Mouse (Mus musculus): ENCODE measurements around the gene Slc7a11. TPM values are rescaled to one million over a fixed set of nuclear protein-coding genes. Genes with fewer than 3 reads are reported as not detected.

The Slc7a11 gene
- polyA plus RNA-seq, 1 experiment from 2014 or later, result 2.5 TPM

GRCm38 (mm10) chr3:50041141-50041540 lies 402.3 kb downstream of the Slc7a11 start:
- Histone ChIP-seq H3K27ac (replicated peaks; ENCODE audit: low read depth, low read length) (no peak overlapping the region; the same call in 1 of the 2 replicates), H3K9me3 (ENCODE audit: control insufficient read depth, low read length) (no peaks in the 10 kb centered on the region), H3K27me3 (replicated peaks; ENCODE audit: control insufficient read depth, insufficient read depth, low read length) (no peaks in the 10 kb centered on the region), H3K4me1 (ENCODE audit: control insufficient read depth, insufficient read depth, low read length) (no peaks in the 10 kb centered on the region), H3K4me3 (ENCODE audit: low read depth, low read length) (no peak overlapping the region), H3K9ac (ENCODE audit: low read depth, low read length) (no peak overlapping the region), H3K36me3 (ENCODE audit: control insufficient read depth, insufficient read depth, low read length) (no peaks in the 10 kb centered on the region), H3K4me2 (ENCODE audit: low read depth, low read length) (no peak overlapping the region)
- 48% methylated on average over 2 of the region's 2 CpGs for WGBS
- DNase-seq (ENCODE audit: low spot score), result peak; percentile 77
- ATAC-seq (ENCODE audit: low read depth), result no peak

- Histone ChIP-seq H3K9me3 (ENCODE audit: control insufficient read depth, low read length) (no peaks in the 10 kb centered on the region), H3K4me3 (ENCODE audit: low read depth, low read length) (no peak overlapping the region), H3K27me3 (replicated peaks; ENCODE audit: control insufficient read depth, insufficient read depth, low read length) (no peaks in the 10 kb centered on the region), H3K4me1 (ENCODE audit: control insufficient read depth, insufficient read depth, low read length) (0 out of 2 replicates have a peak, but pooled peaks cover 3% of the 10 kb centered on the region), H3K27ac (replicated peaks; ENCODE audit: low read depth, low read length) (no peak overlapping the region), H3K36me3 (ENCODE audit: control insufficient read depth, insufficient read depth, low read length) (no peaks in the 10 kb centered on the region), H3K4me2 (ENCODE audit: low read depth, low read length) (no peak overlapping the region), H3K9ac (ENCODE audit: low read depth, low read length) (no peak overlapping the region)
- WGBS, result 68% methylated on average over 9 of the region's 9 CpGs
- ATAC-seq (ENCODE audit: low read depth) (no peak), DNase-seq (ENCODE audit: low spot score) (no peak)
Measured at GRCm38 (mm10) chr3:50035875-50036528, 407.4 kb downstream of the Slc7a11 start.

GRCm38 (mm10) chr3:50033325-50033724 lies 410.1 kb downstream of the Slc7a11 start:
- Histone ChIP-seq H3K4me3 (ENCODE audit: low read depth, low read length) (no peak overlapping the region), H3K9ac (ENCODE audit: low read depth, low read length) (no peak overlapping the region), H3K27ac (replicated peaks; ENCODE audit: low read depth, low read length) (no peak overlapping the region), H3K4me1 (ENCODE audit: control insufficient read depth, insufficient read depth, low read length) (0 out of 2 replicates have a peak, but pooled peaks cover 3% of the 10 kb centered on the region), H3K27me3 (replicated peaks; ENCODE audit: control insufficient read depth, insufficient read depth, low read length) (no peaks in the 10 kb centered on the region), H3K36me3 (ENCODE audit: control insufficient read depth, insufficient read depth, low read length) (no peaks in the 10 kb centered on the region), H3K9me3 (ENCODE audit: control insufficient read depth, low read length) (no peaks in the 10 kb centered on the region), H3K4me2 (ENCODE audit: low read depth, low read length) (no peak overlapping the region)
- WGBS, result 59% methylated on average over 3 of the region's 3 CpGs
- DNase-seq (ENCODE audit: low spot score) (peak; percentile 74), ATAC-seq (ENCODE audit: low read depth) (no peak)

- H3K4me3 ChIP-seq (ENCODE audit: low read depth, low read length), result no peak overlapping the region
- no peak overlapping the region for H3K27ac ChIP-seq (replicated peaks; ENCODE audit: low read depth, low read length)
- no peaks in the 10 kb centered on the region for H3K4me1 ChIP-seq (ENCODE audit: control insufficient read depth, insufficient read depth, low read length)
- no peaks in the 10 kb centered on the region for H3K9me3 ChIP-seq (ENCODE audit: control insufficient read depth, low read length)
- no peaks in the 10 kb centered on the region for H3K27me3 ChIP-seq (replicated peaks; ENCODE audit: control insufficient read depth, insufficient read depth, low read length)
- H3K4me2 ChIP-seq (ENCODE audit: low read depth, low read length), result no peak overlapping the region
- 50% methylated on average over 5 of the region's 5 CpGs for WGBS
- ATAC-seq (ENCODE audit: low read depth) (no peak), DNase-seq (ENCODE audit: low spot score) (no peak)
- H3K36me3 ChIP-seq (ENCODE audit: control insufficient read depth, insufficient read depth, low read length), result no peaks in the 10 kb centered on the region
- H3K9ac ChIP-seq (ENCODE audit: low read depth, low read length), result no peak overlapping the region
Measured at GRCm38 (mm10) chr3:50026039-50026438, 417.4 kb downstream of the Slc7a11 start.

- H3K27me3 ChIP-seq (replicated peaks; ENCODE audit: control insufficient read depth, insufficient read depth, low read length), result no peaks in the 10 kb centered on the region
- no peak overlapping the region for H3K27ac ChIP-seq (replicated peaks; ENCODE audit: low read depth, low read length)
- peaks cover 8% of the 10 kb centered on the region for H3K4me1 ChIP-seq (ENCODE audit: control insufficient read depth, insufficient read depth, low read length)
- 72% methylated on average over 4 of the region's 4 CpGs for WGBS
- DNase-seq (ENCODE audit: low spot score) (peak; percentile 57), ATAC-seq (ENCODE audit: low read depth) (no peak)
- H3K4me3 ChIP-seq (ENCODE audit: low read depth, low read length), result no peak overlapping the region
- H3K36me3 ChIP-seq (ENCODE audit: control insufficient read depth, insufficient read depth, low read length), result no peaks in the 10 kb centered on the region
- no peak overlapping the region for H3K9ac ChIP-seq (ENCODE audit: low read depth, low read length)
- no peaks in the 10 kb centered on the region for H3K9me3 ChIP-seq (ENCODE audit: control insufficient read depth, low read length)
- no peak overlapping the region for H3K4me2 ChIP-seq (ENCODE audit: low read depth, low read length)
Measured at GRCm38 (mm10) chr3:50014396-50014795, 429.0 kb downstream of the Slc7a11 start.

GRCm38 (mm10) chr3:50012012-50012411 lies 431.4 kb downstream of the Slc7a11 start:
- peak; percentile 82 for DNase-seq (ENCODE audit: low spot score)

GRCm38 (mm10) chr3:50003970-50004683 lies 439.3 kb downstream of the Slc7a11 start:
- Histone ChIP-seq H3K27me3 (replicated peaks; ENCODE audit: control insufficient read depth, insufficient read depth, low read length) (no peaks in the 10 kb centered on the region), H3K9me3 (ENCODE audit: control insufficient read depth, low read length) (no peaks in the 10 kb centered on the region), H3K4me2 (ENCODE audit: low read depth, low read length) (no peak overlapping the region), H3K4me1 (ENCODE audit: control insufficient read depth, insufficient read depth, low read length) (no peaks in the 10 kb centered on the region), H3K4me3 (ENCODE audit: low read depth, low read length) (no peak overlapping the region), H3K36me3 (ENCODE audit: control insufficient read depth, insufficient read depth, low read length) (no peaks in the 10 kb centered on the region), H3K27ac (replicated peaks; ENCODE audit: low read depth, low read length) (peak overlapping the region; percentile 10), H3K9ac (ENCODE audit: low read depth, low read length) (no peak overlapping the region)
- DNase-seq (ENCODE audit: low spot score), result peak; percentile 64
- WGBS, result 52% methylated on average over 5 of the region's 5 CpGs
- no peak for ATAC-seq (ENCODE audit: low read depth)

More at GRCm38 (mm10) chr3:50012012-50012411, 431.4 kb downstream of the Slc7a11 start:
- 27% methylated on average over 3 of the region's 3 CpGs for WGBS
- Histone ChIP-seq H3K9me3 (ENCODE audit: control insufficient read depth, low read length) (no peaks in the 10 kb centered on the region), H3K4me1 (ENCODE audit: control insufficient read depth, insufficient read depth, low read length) (peaks cover 8% of the 10 kb centered on the region), H3K27me3 (replicated peaks; ENCODE audit: control insufficient read depth, insufficient read depth, low read length) (no peaks in the 10 kb centered on the region), H3K4me3 (ENCODE audit: low read depth, low read length) (no peak overlapping the region), H3K27ac (replicated peaks; ENCODE audit: low read depth, low read length) (peak overlapping the region; percentile 52), H3K4me2 (ENCODE audit: low read depth, low read length) (no peak overlapping the region), H3K9ac (ENCODE audit: low read depth, low read length) (no peak overlapping the region), H3K36me3 (ENCODE audit: control insufficient read depth, insufficient read depth, low read length) (no peaks in the 10 kb centered on the region)
- peak; percentile 63 for ATAC-seq (ENCODE audit: low read depth)

- no peaks in the 10 kb centered on the region for H3K9me3 ChIP-seq (ENCODE audit: control insufficient read depth, low read length)
- H3K36me3 ChIP-seq (ENCODE audit: control insufficient read depth, insufficient read depth, low read length), result no peaks in the 10 kb centered on the region
- no peak overlapping the region for H3K4me2 ChIP-seq (ENCODE audit: low read depth, low read length)
- DNase-seq (ENCODE audit: low spot score) (no peak), ATAC-seq (ENCODE audit: low read depth) (no peak)
- no peak overlapping the region for H3K27ac ChIP-seq (replicated peaks; ENCODE audit: low read depth, low read length)
- H3K4me1 ChIP-seq (ENCODE audit: control insufficient read depth, insufficient read depth, low read length), result no peaks in the 10 kb centered on the region
- no peak overlapping the region for H3K9ac ChIP-seq (ENCODE audit: low read depth, low read length)
- no peaks in the 10 kb centered on the region for H3K27me3 ChIP-seq (replicated peaks; ENCODE audit: control insufficient read depth, insufficient read depth, low read length)
- H3K4me3 ChIP-seq (ENCODE audit: low read depth, low read length), result no peak overlapping the region
Measured at GRCm38 (mm10) chr3:50002067-50002466, 441.3 kb downstream of the Slc7a11 start.
